Mouse (Mus musculus) small intestine, adult 2 months (tissue): Measurements from ENCODE around the gene Gm281.

Experiments
- CTCF ChIP-seq: fragments of 200-500 bp; IDR thresholded peaks from 2 replicates; pipeline ENCODE4 v1.5.1; 2012; ENCODE audit warnings: low read depth, mild to moderate bottlenecking, control low read depth, inconsistent platforms, low read length, moderate library complexity, mixed read lengths; ENCODE audit not compliant: insufficient replicate concordance, insufficient read length; ENCODE audit errors: extremely low read depth
- POLR2A ChIP-seq: fragments of 200-500 bp; IDR thresholded peaks from 2 replicates; pipeline ENCODE4 v1.6.1; 2012; ENCODE audit warnings: low read depth, mild to moderate bottlenecking, control low read depth, inconsistent platforms, low read length, moderate library complexity

GRCm38 (mm10) chr14:13915207-13915606, 929 bp upstream of the Gm281 start:
- TF ChIP-seq CTCF (no peak), POLR2A (no peak)
